Mouse (Mus musculus): ENCODE measurements around the gene Poc5. TPM values are rescaled to one million over a fixed set of nuclear protein-coding genes. Genes with fewer than 3 reads are reported as not detected.

Poc5 gene
- polyA plus RNA-seq (2012; rRNA removed) = 16.9 and 18.0 TPM in 2 replicates

GRCm38 (mm10) chr13:96388042-96388888 is at the start of gene Poc5:
Gene Poc5, plus strand, starts transcription at chr13:96388294.

Other genes with a start within 250 kb of the Poc5 start
- gene Ankdd1b, start 82.9 kb downstream of the Poc5 start, polyA plus RNA-seq (2012; rRNA removed) = 0.12 and 0.13 TPM in 2 replicates
- gene Gm17622, start 102.4 kb downstream of the Poc5 start, polyA plus RNA-seq (2012; rRNA removed) = not detected in 2 replicates
- 4.6 and 5.3 TPM in 2 replicates for gene Polk, start 154.3 kb downstream of the Poc5 start, polyA plus RNA-seq (2012; rRNA removed)
- gene Col4a3bp, start 154.3 kb downstream of the Poc5 start, polyA plus RNA-seq (2012; rRNA removed) = 23.1 and 24.5 TPM in 2 replicates